Mouse (Mus musculus) inflammation-experienced regulatory T-cells, adult 6 months (primary cell): ENCODE data around the gene Zfp518a. TPM values are rescaled to one million over a fixed set of nuclear protein-coding genes. Genes with fewer than 3 reads are reported as not detected.

ENCODE experiments used
- ATAC-seq: one replicate; pipeline ENCODE4 v1.8.0; 2017
- polyA plus RNA-seq, 3 experiments: library from polyadenylated mRNA; unstranded; fragments of 100-300 nt; shearing (Covaris generic); gene quantifications; one replicate each; pipeline ENCODE4 v1.2.1; 2017

Zfp518a gene
- polyA plus RNA-seq = 10 to 100 TPM; 11.7 to 13.0 (median 12.0) TPM

DNA sequence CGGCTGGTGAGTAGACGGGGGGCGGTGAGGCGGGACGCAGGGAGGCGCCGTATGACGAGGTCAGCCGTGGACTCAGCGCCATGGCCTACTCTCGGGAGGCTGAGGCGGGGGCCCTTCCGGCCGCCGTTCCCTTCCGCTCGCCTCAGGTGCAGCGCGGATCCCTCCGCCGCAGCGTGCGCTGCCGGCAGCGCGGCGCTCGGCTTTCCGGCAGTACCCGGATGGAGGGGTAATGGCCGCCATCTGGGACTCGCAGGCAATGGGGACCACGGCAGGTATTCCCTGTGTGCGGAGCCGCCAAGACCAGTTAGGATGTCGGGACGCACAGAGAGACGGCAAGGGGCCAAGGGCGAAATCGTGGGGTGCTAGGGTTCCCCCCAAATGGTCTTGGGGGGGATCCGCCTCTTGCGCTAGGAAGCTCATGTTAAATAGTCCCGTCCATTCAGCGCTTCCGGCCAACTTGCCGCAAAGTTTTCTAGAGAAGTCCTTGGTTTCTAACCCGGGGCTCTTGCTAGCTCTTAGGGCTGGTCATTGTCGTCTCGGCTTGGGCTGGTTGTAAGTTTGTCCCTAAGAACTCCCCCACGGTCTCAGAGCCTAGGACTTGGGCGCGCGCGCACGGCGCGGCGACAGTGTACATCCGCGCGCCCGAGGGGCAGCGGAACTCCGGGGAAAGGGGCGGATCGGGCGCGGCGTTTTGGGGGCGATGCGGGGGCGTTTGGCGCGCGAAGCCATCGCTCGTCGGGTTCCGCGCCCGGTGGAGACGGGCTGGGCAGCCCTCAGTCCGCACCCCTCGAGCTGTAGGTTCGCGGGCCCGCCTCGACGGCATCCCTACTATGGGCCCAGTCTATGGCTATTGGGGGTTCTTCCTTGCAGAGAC lies at the start of gene Zfp518a:
Gene Zfp518a, plus strand, starts transcription at position 187 of the 874 bp plus-strand sequence.
- ATAC-seq = peak; percentile 78

DNA sequence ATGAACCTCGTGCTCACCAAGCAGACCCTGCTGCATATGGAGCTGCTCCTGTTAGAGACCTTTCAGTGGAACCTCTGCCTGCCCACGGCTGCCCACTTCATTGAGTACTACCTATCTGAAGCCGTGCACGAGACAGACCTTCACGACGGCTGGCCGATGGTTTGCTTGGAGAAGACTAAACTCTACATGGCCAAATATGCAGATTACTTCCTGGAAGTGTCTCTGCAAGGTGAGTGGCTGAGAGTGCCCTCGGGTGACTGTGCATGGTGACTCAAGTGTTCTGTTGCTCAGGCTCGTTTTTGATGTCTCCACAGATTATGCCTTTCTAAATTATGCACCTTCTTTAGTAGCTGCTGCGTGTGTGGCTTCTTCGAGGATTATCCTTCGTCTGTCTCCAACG lies 49.8 kb upstream of the Zfp518a start:
- no peak for ATAC-seq

DNA sequence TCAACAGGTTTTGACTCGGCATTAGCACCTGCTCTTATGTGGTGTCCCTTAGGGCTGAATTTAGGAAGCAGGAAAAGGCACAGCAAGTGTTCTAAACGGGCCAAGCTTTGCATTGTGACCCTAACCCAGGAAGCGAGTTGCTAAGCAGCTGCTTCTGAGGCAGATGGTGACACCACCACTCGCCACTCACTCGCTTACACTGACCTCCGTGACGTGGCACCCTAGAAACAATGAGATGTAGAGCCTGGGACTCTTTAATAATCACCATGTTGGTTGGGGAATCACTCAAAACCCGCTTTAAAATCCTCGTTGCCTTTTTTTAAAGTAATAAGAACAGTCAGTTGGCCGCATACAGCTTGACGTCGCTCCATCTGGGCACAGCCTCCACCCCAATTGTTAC lies 45.1 kb upstream of the Zfp518a start:
- ATAC-seq = no peak

DNA sequence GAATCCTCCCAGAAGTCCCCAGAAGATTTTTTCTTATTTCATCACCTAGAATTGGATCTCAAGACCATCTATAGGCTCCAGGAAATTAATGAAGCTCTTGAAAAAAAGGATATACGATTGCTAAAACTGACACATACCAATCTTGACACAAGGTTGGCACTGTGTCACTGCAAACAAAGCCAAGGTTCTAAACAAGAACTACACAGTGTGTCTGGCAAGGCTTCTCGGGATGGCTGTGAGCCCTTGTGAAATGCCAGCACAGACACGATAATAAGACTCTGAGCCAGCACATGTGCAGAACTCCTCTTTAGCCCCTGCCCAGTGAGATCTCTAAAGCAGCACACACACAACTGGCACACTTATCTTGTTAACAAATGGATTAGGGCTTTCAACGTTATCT lies 35.0 kb upstream of the Zfp518a start:
- ATAC-seq = no peak

DNA sequence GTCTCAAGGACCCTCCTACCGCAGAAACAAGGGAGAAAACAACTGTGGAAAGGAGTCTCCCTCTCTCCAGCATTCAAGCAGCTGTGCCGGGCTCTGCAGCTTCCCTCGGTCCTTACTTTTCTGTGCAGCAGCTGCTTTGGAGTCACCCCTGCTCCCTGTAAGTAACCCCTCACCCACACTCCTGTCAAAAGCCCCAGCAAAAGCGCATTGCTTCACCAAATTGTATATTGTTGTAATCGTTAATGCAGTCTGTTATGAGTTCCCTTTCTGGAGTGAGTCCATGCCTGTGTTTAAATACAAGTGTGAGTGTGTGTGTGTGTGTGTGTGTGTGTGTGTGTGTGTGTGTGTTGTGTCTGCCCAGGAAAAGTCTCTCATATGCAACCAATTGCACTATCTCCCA lies 26.2 kb upstream of the Zfp518a start:
- no peak for ATAC-seq

DNA sequence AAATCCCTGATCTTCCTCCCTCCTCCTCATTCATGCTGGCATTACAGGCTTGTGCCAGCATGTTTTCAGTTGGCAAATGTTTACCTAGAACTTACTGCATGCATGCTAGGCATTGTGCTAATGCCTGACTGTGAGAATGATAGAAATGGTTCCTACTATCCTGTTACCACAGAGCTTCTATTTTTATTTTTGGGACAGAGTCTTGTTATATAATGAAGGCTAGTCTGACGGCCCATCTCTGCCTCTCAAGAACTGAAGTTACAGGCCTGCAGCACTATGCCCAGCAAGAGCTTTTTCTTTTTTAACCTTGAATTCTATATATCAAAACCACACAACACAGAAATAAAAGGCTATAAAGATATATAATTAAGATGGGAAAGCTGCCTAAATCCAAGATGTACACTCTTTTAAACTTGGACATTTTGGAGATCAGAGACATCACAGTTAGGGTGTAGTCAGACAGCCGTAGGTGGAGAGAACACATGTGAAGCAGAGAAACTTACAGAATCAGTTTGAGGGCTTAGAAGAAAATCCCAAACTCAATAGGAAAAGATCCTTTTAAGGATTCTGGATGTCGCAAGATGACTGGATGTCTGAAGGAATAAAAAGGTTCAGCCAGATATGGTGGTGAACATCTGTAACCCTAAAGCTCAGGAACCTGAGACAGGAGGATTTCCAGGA lies 24.9 kb upstream of the Zfp518a start:
- no peak for ATAC-seq

DNA sequence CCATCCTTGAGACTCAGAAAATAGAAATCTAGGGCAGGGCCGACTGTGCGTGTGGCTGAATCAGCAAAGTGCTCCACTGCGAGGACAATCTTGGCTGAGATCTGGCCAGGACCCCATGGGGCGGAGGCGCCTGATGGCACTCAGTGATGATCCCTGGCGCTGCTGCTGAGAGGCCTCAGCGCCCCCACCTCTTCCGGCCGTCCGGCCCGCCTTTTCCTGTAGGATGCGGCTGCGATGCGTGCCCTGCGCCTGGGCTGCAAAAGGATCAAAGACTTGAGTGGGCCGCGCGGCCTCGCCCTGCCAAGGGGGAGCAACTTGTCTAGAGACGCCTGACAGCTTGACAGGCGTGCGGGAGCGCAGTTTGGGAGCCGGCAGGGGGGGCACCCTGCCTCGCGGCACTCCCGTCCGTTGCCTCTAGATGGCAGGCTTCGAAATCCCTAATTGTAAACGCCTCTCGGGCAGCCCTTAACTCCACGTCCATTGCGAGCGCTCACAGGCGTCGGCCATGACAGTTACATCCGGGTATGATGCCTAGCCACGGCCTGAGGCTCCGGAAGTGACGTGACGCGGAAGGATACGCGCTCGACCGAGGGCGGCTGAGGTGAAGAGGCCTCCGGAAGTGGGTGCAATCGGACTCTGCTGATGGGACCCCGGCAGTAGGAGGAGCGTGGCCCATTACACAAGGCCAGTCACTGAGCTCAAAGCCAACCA lies 21.4 kb upstream of the Zfp518a start:
- peak; percentile 69 for ATAC-seq

DNA sequence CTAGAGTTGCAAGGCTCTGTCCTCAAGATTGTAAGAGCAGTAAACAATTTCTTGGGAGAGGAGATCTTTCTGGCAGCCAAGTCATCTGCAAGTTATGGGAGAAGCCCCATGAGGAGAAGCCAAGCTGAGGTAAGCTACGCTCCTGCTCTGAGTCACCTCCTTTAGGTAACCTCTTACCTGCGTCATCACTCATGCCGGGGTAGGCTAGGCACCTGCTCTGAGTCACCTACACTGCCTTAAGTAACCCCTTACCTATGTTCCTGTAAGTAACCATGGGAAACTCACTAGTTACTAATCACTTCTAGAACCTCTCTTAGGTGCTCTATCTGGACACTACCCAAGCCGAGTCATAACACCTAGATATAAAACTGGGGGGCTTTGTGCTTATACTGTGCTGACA lies 12.8 kb upstream of the Zfp518a start:
- no peak for ATAC-seq

DNA sequence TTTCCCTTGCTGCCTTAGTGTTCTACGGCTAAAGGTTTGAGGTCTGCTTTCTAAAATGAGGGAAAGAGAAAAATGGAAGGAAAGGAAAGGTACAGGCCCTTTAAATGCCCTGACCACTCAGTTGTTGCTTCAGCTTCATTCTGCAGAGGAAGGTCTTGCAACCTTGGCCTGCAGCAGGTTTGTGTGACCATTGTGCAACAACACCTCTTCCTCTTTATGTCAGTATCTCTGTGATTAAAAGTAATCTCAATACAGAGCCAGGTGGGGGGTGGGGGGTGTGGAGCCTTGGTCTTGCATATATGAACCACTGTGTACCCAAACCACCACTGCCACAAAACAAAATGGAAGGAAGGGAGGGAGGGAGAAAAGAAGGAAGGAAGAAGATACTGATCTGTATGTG lies 5.6 kb upstream of the Zfp518a start:
- no peak for ATAC-seq

DNA sequence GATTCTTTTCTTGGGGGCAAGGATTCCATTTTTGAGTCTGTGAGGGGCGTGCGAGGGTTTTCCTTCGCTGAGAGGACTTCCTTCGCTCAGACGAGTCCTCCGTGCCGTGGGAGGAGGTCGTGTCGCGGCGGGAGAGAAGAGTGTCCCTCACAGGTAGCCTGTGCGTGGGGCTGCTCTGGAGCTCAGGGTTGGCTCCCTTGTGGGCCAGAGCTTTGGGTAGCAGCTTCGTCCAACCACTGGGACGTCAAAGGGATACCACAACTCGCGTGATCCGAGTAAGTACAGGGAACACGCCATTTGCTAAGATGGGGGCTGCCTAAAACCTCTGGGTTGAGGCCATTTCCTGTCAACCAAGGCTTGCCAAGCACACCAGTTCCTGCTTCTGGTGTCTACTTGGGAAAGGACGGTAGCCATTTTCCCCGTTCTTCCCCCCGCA lies 416 bp upstream of the Zfp518a start:
- ATAC-seq = peak; percentile 71

DNA sequence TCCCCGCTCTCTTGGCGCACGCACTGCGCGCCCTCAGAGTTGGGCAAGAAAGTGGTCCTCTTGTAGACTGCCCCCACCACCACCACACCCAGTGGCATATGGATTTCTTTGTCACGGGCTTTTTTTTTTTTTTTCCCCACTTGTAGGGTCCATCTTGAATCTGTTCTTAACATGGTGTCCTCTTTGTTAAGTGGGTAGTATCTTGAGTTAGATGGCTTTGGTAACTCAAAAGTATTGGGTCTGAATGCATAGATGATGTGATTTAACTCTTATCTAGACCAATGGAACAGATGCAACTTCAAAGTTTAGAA lies 843 bp downstream of the Zfp518a start:
- peak; percentile 7 for ATAC-seq

DNA sequence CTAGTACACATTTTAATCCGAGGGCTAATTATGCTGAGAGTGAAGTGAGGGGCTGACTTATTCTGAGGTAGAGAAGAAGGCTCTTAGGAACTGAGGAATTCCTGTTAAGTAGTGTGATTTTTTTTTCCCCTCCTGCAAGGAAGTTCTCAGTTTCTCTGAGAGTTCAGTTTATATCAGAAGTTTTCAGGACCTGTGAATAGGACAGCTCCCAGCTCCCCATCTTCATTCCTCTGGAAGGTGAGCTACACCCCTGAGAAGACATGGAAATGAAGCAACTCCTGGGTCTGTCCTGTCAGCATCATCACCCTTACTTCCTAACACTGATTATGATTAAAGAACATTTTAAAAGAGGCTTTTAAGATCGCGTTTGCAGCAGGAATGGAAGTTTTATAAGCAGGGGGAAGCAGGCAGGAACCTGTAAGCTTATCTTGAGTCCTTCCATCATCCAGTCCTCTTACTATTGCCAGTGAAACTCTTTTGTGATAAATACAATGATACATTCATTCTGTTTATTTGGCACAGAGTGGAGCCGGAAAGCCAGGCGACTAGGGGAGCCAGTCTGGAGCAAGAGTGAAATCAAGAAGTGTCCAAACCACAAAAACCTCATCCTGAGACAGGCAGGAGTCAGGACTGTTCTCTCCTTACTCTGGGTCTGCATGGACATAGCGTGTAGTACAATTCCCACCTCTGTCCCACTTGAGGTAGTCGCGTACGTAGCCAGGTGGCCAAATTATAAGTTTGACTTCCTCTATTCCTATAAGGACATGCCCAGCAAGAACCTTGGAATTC lies 37.3 kb downstream of the Zfp518a start:
- no peak for ATAC-seq

DNA sequence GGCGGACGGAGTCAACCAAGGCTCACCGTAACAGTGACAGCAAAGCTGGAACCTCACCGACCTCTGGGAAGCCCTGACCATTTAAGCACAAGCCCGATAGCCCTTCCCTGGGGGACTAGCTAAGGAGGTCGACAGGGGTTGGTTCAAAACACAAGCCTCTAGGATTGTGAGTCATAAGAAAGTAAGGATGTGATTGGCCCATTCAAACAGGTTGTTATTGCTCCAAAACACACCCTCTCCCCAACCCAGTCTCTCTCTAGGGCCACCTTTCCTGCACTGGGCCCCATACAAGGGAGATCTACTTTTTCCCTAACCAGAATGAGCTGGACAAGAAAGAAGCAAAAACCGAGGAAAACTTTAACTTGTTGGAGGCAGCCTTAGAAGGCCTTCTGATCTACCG lies 40.9 kb downstream of the Zfp518a start:
- no peak for ATAC-seq

DNA sequence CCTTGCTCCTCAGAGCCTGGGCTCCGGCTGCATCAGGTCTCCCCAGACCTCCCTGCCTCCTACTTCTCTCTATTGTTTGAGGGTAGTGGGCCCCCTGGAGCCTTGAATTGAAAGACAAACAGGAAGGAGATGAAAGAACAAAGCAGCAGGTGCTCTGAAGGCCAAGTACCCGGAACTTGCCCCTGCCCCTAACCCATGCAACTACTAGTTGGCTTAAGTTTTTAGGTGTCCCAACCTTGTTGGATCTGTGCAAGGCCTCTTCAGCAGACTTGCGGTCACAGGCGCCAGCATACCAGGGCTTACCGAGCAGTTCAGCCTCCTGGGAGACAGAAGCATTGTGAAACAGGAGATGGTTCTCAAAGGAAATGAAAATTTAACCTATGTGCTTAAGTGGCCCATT lies 41.5 kb downstream of the Zfp518a start:
- ATAC-seq = no peak

DNA sequence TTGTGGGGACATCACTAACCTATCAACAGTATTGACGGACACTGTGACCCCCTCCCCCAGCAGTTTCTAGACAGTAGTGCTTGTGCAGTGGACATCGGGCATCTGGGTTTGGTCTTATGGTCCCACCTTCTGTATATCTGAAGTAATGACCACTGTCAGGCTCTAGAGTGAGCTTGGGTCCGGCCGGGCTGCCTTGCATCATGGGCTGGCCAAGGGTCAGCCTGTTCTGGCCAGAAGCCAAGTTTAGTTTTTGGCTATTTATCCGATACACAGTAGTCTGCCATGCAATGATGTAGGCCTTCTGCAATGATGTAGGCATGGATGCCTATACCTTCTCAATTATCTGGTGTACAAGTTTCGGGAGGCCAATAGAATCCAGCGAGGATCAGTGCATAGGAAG lies 49.0 kb downstream of the Zfp518a start:
- no peak for ATAC-seq

DNA sequence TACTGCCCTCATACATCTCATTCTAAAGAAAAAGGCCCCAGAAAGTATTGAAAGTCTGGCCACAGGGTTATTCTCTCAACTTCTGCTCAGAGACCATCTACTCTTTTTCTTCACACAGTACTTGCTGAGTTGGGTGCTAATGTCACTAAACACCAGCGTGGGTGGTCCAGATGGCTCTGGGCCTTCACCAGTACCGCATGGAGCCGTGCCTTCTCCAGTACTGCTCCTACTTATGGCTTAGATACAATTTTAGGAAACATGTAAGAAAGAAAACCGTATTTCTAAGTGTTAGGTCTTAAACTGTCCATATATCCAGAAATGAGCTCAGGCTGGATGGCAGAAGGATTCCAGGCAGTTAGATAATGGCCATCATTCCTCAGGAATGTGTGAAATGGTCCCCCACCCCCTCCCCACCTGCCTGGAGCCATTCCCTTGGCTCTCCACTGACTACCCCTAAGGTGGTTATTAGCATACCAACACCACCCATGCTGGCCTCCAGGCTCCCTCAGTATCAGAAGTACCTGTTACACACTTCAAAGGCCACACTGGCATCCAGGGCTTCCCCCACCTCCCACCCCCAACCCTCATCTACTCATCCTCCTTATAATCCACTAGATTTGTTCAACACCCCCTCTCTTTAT lies 52.6 kb downstream of the Zfp518a start:
- no peak for ATAC-seq

DNA sequence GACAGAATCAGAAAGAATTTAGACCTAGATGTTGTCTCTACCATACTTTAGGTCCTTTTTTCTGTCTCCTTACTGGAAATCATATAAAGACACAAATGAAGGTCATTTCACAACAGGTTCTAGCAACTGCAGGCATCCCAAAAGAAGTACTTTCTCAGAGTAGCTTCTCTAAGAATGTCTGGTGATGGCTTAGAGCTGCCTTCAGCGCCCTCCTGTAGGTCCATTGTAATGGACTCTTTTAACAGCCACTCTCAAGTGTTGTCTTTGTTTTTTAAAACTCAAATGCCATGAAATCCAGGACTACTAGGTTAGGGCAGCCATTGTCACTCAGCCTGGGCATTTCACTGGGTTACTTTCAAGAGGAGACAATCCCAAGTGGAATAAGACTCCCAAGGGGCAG lies 64.5 kb downstream of the Zfp518a start:
- ATAC-seq = no peak

DNA sequence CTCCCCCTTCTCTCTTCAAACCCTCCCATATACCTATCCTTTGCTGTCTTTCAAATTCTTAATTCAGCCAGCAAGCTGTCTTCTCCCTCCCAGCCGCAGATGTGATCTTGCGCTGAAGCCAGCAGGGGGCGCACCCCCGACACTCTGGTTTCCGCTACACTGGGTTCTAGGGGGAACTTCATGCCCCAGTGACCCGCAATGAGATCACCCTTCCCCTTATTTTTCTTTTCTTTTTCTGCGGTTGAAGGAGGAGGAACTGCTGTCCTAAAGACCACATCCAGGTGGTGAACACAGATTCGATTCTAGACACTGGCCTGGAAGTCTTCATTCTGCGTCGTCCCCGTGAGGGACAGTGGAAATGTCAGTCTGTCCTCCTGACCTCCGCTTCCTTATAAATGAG lies 68.5 kb downstream of the Zfp518a start:
- ATAC-seq = no peak

DNA sequence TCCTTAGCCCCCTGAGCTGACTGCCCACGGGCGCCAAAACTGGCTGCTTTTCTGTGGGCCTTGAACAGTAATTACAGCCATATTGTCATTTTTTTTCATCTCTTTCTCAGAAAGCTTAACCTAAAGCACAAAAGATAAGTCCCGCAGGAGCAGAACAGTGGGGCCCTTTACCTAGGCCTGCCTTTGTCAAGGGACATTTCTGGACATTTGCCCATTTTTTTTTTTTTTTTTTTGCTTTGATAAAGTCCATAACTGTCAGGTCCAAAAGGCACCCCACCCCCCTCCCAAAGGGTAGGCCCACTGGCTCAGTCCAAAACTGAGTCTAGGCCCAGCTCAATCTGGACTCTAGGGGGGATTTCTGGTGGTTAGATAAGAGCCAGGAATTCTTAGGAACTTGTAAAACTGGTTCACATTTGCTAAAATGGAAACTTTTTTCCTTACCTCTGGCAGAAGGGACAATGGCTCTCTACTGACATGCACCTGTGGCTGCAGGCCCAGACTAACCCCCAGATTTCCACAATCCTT lies 69.9 kb downstream of the Zfp518a start:
- ATAC-seq = no peak

DNA sequence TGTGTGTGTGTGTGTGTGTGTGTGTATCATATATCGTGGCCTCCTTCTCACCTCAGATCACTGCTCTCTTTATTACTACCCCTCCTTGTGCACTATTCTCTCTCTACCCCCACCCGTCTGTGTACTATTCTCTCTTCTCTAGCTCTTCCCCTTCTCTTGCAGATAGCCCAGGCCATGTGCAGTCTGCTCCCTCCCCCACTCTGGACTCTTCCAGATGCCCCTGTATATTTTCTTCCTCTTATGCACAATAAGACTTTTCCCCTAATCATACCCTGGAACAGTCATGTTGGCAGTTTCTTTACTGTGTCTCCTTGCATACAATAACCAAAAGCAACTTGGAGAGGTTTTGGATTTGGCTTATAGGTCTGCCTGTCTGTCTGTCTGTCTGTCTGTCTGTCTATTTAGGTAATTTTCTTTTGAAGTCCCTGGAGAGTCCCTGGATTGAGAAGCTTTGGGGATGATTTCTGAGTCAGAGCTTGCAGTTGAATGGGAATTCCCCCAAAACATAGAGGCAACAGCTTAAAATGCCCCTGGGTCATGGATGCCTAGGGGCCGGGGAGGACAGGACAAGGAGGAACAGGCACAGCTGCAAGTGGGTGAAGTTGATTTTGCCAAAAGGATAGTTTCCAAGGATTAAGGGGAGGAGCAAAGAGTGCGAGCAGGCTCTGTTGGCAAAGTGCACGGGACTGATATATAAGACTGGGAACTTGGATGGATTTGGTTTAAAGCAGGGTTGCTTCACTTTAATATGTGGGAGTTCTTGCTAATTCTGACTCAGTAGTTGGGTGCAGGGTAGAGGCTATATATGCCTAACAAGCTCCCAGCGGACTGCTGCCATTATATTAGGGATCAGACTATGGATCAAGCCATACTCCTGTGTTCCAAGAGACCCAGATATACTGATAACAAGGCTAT lies 70.7 kb downstream of the Zfp518a start:
- ATAC-seq = no peak
